Mouse (Mus musculus): Measurements from ENCODE around the gene Pdcd4. TPM values are rescaled to one million over a fixed set of nuclear protein-coding genes. Genes with fewer than 3 reads are reported as not detected.

Pdcd4 gene
- polyA plus RNA-seq, 1 experiment = 3.8 TPM

DNA sequence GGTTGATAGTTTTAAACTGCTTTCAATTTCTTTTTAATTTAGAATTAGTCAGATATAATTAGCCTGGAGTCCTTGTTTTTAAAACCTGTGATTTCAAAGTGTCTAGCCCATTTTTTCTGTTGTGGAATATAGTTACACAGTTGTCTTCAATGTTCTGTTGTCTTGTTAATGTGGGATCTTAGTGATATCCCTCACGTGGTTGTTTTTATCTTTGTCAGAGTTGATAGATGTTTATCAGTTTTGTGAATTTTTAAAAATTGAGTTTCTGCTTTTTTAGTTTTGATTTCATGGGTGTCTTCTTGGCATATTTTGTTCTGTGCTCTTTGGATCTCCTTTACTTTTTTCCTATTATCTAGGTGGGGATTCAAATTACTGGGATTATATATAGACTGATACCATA lies 81.6 kb downstream of the Pdcd4 start:
- TF ChIP-seq POLR2A (IDR thresholded peaks at IDR 0.05; ENCODE audit: low read depth, low read length) (no peak), CTCF (IDR thresholded peaks at IDR 0.05; ENCODE audit: extremely low read depth, insufficient read length, insufficient replicate concordance, low read depth, low read length) (no peak)
- H3K4me1 ChIP-seq (ENCODE audit: control insufficient read depth, insufficient read depth, insufficient read length, low read length) = no peaks in the 10 kb centered on the region
- H3K4me3 ChIP-seq (ENCODE audit: low read depth, low read length) = no peak overlapping the region
- no peaks in the 10 kb centered on the region for H3K27me3 ChIP-seq (ENCODE audit: control insufficient read depth, insufficient read depth, low read length)
- 72% methylated on average over 1 of the region's 1 CpGs for WGBS
- peaks cover 4% of the 10 kb centered on the region for H3K36me3 ChIP-seq (ENCODE audit: control insufficient read depth, insufficient read depth, low read length)
- H3K27ac ChIP-seq (ENCODE audit: insufficient read depth, low read depth, low read length) = no peak overlapping the region

Other genes with a start within 250 kb of the Pdcd4 start
- gene Rbm20, start 214.9 kb upstream of the Pdcd4 start, polyA plus RNA-seq (2012; rRNA removed) = 0.15 and 0.16 TPM in 2 replicates
- 4.9 and 8.7 TPM in 2 replicates for gene Shoc2, start 52.1 kb downstream of the Pdcd4 start, polyA plus RNA-seq (2012; rRNA removed)
- 1.6 and 1.7 TPM in 2 replicates for gene Bbip1, start 52.4 kb downstream of the Pdcd4 start, polyA plus RNA-seq (2012; rRNA removed)
- gene Adra2a, start 151.9 kb downstream of the Pdcd4 start, polyA plus RNA-seq (2012; rRNA removed) = 6.8 TPM in 2 replicates